Mouse (Mus musculus) limb, embryonic 14.5 days (tissue): Measurements from ENCODE around the gene L2hgdh. TPM values are rescaled to one million over a fixed set of nuclear protein-coding genes. Genes with fewer than 3 reads are reported as not detected.

ENCODE experiments used
- ATAC-seq: fragments of 200-750 bp; cut with Nextera tagmentation; 2 replicates; pipeline ENCODE4 v1.8.0; 2017; ENCODE audit warnings: low read depth, moderate number of reproducible peaks, moderate TSS enrichment; ENCODE audit not compliant: low FRiP score
- DNase-seq: peaks from one replicate; pipeline ENCODE4 v3.0.0-alpha.2; 2015; ENCODE audit warnings: low spot score
- H3K27ac ChIP-seq: fragments of 300-500 bp; sonication (generic); replicated peaks from 2 replicates; pipeline ENCODE4 v1.5.1; 2014; ENCODE audit warnings: low read depth, mild to moderate bottlenecking, low read length, moderate library complexity, mixed read lengths
- H3K27me3 ChIP-seq: fragments of 300-500 bp; sonication (generic); 2 replicates; pipeline ENCODE4 v1.6.1; 2014; ENCODE audit warnings: low read length, mixed read lengths; ENCODE audit not compliant: control insufficient read depth, insufficient read depth
- H3K36me3 ChIP-seq: fragments of 300-500 bp; sonication (generic); 2 replicates; pipeline ENCODE4 v1.6.1; 2014; ENCODE audit warnings: mild to moderate bottlenecking, low read length, moderate library complexity, mixed read lengths; ENCODE audit not compliant: control insufficient read depth, insufficient read depth
- H3K4me1 ChIP-seq: fragments of 300-500 bp; sonication (generic); 2 replicates; pipeline ENCODE4 v1.6.1; 2014; ENCODE audit warnings: antibody characterized with exemption, low read length, mixed read lengths; ENCODE audit not compliant: control insufficient read depth, insufficient read depth
- H3K4me2 ChIP-seq: fragments of 300-500 bp; sonication (generic); replicated peaks from 2 replicates; pipeline ENCODE4 v1.6.1; 2014; ENCODE audit warnings: low read depth, mild to moderate bottlenecking, low read length, moderate library complexity; ENCODE audit not compliant: severe bottlenecking
- H3K4me3 ChIP-seq: fragments of 300-500 bp; sonication (generic); replicated peaks from 2 replicates; pipeline ENCODE4 v1.5.1; 2014; ENCODE audit warnings: low read length
- H3K9ac ChIP-seq: fragments of 300-500 bp; sonication (generic); 2 replicates; pipeline ENCODE4 v1.6.1; 2014; ENCODE audit warnings: mild to moderate bottlenecking, low read depth, low read length, moderate library complexity; ENCODE audit not compliant: severe bottlenecking
- H3K9me3 ChIP-seq: fragments of 300-500 bp; sonication (generic); 2 replicates; pipeline ENCODE4 v1.6.1; 2016; ENCODE audit warnings: low read length; ENCODE audit not compliant: control insufficient read depth
- POLR2A ChIP-seq: fragments of 200-500 bp; IDR thresholded peaks from 2 replicates; pipeline ENCODE4 v1.8.0; 2012; ENCODE audit warnings: inconsistent platforms, mild to moderate bottlenecking, moderate library complexity, borderline replicate concordance; ENCODE audit not compliant: insufficient read depth, insufficient read length; ENCODE audit errors: extremely low read depth
- WGBS: fragments of 180-500 bp; shearing (Covaris S2); extraction: QIAGEN DNeasy Blood & Tissue Kit; methylation state at CpG from one replicate; pipeline ENCODE4 v1.1.7; 2014; 5-methylcytosine and 5-hydroxymethylcytosine counted together
- polyA plus RNA-seq, 2 experiments: library from polyadenylated mRNA; depleted of rRNA in 1 of 2; stranded (reverse) in 1 of 2; unstranded in 1 of 2; fragments of >200 nt; fragmentation: Nextera tagmentation in 1 of 2; extraction: Ambion mirVana in 1 of 2; gene quantifications; 2 replicates each; pipeline versions ENCODE4 v1.2.1 to v1.2.3; 2012 to 2014

The L2hgdh gene
- polyA plus RNA-seq, 2 experiments = 14.5 to 14.9 TPM

DNA sequence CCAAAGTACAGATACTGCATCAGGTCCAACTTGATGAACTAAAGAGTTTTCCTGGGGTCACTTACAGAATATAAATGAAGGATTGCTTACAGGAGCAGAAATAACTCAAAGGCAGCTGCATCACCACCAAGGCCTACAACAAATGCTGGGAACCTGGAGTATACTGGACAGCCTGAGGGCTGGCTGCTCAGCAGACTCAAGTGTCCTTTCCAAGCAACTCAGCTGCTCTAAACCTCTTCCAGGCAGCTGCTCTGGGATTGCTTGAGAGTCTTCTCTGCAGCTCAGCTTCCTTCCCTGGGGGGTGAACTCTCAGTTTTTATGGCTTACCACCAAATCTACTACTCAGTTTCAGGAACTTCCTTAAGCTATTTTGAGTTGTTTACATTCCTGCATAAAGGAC, 35.6 kb downstream of the L2hgdh start:
- Histone ChIP-seq H3K9ac (no peak overlapping the region), H3K9me3 (no peaks in the 10 kb centered on the region), H3K4me3 (no peak overlapping the region), H3K27ac (no peak overlapping the region), H3K4me1 (0 out of 2 replicates have a peak, but pooled peaks cover 4% of the 10 kb centered on the region), H3K36me3 (peaks cover 9% of the 10 kb centered on the region; the same call in 1 of the 2 replicates), H3K4me2 (no peak overlapping the region), H3K27me3 (no peaks in the 10 kb centered on the region)
- DNase-seq (no peak), ATAC-seq (no peak)
- no peak for TF ChIP-seq POLR2A

DNA sequence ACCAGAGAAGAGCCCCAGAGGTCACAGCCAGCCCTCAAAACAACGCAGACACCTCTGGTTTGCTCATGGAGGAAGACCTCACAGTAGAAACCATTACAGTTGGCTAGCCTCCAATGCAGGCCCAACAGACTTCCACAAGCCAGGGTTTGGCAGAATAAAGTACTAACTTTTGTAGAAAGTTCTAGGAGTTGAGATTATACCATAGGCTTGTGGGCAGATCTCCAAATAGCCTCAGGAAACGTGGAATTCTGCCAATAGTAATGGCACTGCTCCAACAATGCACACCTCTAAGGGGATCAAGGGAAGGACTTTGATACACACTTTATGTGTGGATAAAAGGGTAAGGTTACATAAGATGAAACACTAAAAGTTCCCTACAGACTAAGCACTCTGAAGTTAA, 36.3 kb downstream of the L2hgdh start:
- TF ChIP-seq POLR2A = no peak
- DNase-seq (peak; percentile 81), ATAC-seq (peak; percentile 62; the same call in 1 of the 2 replicates)
- Histone ChIP-seq H3K9me3 (no peaks in the 10 kb centered on the region), H3K9ac (no peak overlapping the region), H3K27ac (peak overlapping the region; percentile 38; the same call in 1 of the 2 replicates), H3K4me1 (peaks cover 8% of the 10 kb centered on the region), H3K4me3 (no peak overlapping the region), H3K36me3 (peaks cover 4% of the 10 kb centered on the region; the same call in 1 of the 2 replicates), H3K27me3 (no peaks in the 10 kb centered on the region), H3K4me2 (no peak overlapping the region)
- WGBS = 27% methylated on average over 2 of the region's 2 CpGs

DNA sequence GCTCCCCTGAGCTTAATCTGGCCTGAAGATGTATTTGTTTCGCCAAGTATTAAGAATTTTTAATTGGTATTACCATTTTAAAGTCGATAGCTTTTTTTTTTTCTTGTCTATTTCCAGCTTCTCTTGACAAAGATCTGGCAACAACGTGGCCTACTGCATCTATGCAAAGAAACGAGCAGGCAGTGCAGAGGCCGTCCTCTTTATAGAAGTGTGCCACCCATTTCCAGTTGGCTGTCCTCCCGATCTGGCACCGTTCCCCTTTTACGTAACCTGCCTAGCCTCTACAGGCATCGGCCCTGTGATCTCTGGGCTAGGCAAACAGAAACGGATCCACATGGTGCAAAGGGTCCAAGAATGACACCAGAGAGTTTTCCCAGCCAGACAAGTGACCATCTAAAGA, 41.1 kb downstream of the L2hgdh start:
- TF ChIP-seq POLR2A = no peak
- Histone ChIP-seq H3K4me2 (no peak overlapping the region), H3K27me3 (no peaks in the 10 kb centered on the region)

DNA sequence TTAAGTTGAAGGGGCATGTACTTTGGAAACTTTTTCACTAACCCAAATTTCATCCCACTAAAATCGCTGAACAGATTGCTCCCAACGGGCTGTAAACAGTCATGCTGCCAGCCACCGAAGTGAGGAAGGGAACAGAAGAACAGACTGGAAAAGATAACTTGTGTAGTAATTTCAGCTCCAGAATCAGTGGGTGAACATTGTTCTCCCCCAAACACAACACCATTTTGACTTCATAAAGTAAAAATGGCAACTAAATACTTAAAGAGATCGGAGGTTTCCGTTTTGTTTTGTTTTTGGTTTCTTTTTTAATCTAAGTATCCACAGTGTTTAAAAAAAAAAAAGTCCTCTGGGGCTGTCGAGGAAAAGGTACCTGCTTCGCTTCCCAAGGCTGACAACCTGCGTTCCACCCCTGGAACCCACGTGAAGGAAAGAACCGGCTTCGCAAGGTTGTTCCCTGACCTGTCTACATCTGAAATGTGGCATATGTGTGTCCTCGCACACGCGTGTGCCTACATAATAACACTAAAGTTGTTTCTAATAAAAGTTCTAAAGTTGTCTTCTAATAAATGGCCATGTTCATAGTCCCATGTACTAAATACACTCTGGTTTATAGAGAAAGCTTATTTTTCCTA, 41.8 kb downstream of the L2hgdh start:
- TF ChIP-seq POLR2A = no peak
- H3K27me3 ChIP-seq = no peaks in the 10 kb centered on the region
- no peak for ATAC-seq
- H3K9ac ChIP-seq = no peak overlapping the region
- 39% methylated on average over 14 of the region's 14 CpGs for WGBS
- peaks cover 23% of the 10 kb centered on the region for H3K4me1 ChIP-seq
- no peaks in the 10 kb centered on the region for H3K9me3 ChIP-seq
- H3K4me2 ChIP-seq = peak overlapping the region; percentile 78
- H3K27ac ChIP-seq = no peak overlapping the region
- no peak for DNase-seq
- H3K36me3 ChIP-seq = no peaks in the 10 kb centered on the region
- H3K4me3 ChIP-seq = peak overlapping the region; percentile 96

More for the DNA sequence above, 41.1 kb downstream of the L2hgdh start:
- ATAC-seq (no peak), DNase-seq (peak; percentile 66)
- H3K4me3 ChIP-seq = no peak overlapping the region
- H3K9me3 ChIP-seq = no peaks in the 10 kb centered on the region
- 36% methylated on average over 10 of the region's 10 CpGs for WGBS
- H3K27ac ChIP-seq = no peak overlapping the region
- H3K9ac ChIP-seq = no peak overlapping the region
- no peaks in the 10 kb centered on the region for H3K36me3 ChIP-seq
- peaks cover 26% of the 10 kb centered on the region for H3K4me1 ChIP-seq

DNA sequence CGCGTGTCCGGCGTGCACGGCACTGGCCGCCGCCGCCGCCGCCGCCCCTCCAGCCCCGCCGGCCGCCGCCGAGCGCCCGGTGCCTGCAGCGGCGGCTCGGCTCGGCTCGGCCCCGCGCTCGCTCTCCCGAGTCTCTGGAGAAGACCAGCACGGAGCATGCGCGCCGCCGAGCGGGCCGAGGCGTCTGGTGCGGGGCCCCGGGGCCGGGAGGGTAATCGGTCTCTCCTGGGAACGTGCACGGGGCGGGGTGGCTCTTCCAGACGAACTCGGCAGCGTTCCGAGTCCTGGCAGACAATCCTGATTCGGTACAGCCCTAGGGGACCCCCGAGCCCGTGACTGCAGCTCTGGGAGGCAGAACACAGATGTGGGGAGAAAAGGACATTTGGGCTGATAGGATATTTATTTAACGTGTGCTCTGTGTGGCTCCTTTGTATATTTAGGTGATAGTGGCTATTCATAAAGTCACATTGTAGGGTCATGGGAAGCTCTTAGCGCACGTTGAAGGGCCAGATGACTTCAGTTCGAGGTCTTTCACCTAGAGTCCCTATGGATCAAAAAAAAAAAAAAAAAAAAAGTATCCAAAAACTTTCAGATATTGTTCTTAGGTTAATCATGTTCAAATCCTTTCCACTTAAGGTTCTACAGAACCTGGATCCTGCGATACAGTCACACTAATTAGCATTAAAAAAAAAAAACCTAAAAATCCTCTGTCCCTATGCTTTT, 42.4 kb downstream of the L2hgdh start:
- Histone ChIP-seq H3K4me1 (peaks cover 23% of the 10 kb centered on the region), H3K36me3 (no peaks in the 10 kb centered on the region), H3K4me2 (peak overlapping the region; percentile 78), H3K9me3 (no peaks in the 10 kb centered on the region), H3K27me3 (no peaks in the 10 kb centered on the region), H3K27ac (peak overlapping the region; percentile 97), H3K4me3 (peak overlapping the region; percentile 96), H3K9ac (peak overlapping the region; percentile 96)
- TF ChIP-seq POLR2A = 0 out of 2 replicates have a peak, but pooled peaks have one; percentile 48
- ATAC-seq = peak; percentile 88
- DNase-seq = peak; percentile 85
- WGBS = under 1% methylated on average over 49 of the region's 54 CpGs
